Mouse (Mus musculus): Measurements from ENCODE around the gene Galnt2. TPM values are rescaled to one million over a fixed set of nuclear protein-coding genes. Genes with fewer than 3 reads are reported as not detected.

Gene Galnt2
- polyA plus RNA-seq, 1 experiment from 2014 or later = 60.5 TPM

GRCm38 (mm10) chr8:124204001-124204601 is 27.1 kb upstream of the Galnt2 start:
- no peak overlapping the region for H3K4me3 ChIP-seq (ENCODE audit: control insufficient read depth in 1 of 2, insufficient read depth in 1 of 2, low read depth in 1 of 2, low read length in 2 of 2)
- H3K9me3 ChIP-seq (ENCODE audit: control insufficient read depth, low read length) = no peaks in the 10 kb centered on the region
- H3K4me1 ChIP-seq (ENCODE audit: control insufficient read depth in 2 of 2, insufficient read depth in 2 of 2, low read length in 2 of 2) = 0 out of 4 replicates have a peak, but pooled peaks cover 0 to 2% of the 10 kb centered on the region in 2 experiments
- H3K36me3 ChIP-seq (ENCODE audit: control insufficient read depth, insufficient read depth, low read length) = no peaks in the 10 kb centered on the region
- H3K27me3 ChIP-seq (ENCODE audit: control insufficient read depth, insufficient read depth, low read length) = peaks cover 5% of the 10 kb centered on the region; the same call in 1 of the 2 replicates
- H3K27ac ChIP-seq (replicated peaks in 1 of 2; ENCODE audit: control insufficient read depth in 1 of 2, insufficient read depth in 1 of 2, low read depth in 2 of 2, low read length in 2 of 2) = no peak overlapping the region
- H3K4me2 ChIP-seq (ENCODE audit: low read length) = no peak overlapping the region
- 89% methylated on average over 13 of the region's 13 CpGs for WGBS
- no peak for ATAC-seq (ENCODE audit: insufficient number of reproducible peaks, insufficient read depth, low FRiP score, low read depth)
- H3K9ac ChIP-seq (ENCODE audit: low read length) = no peak overlapping the region

DNA sequence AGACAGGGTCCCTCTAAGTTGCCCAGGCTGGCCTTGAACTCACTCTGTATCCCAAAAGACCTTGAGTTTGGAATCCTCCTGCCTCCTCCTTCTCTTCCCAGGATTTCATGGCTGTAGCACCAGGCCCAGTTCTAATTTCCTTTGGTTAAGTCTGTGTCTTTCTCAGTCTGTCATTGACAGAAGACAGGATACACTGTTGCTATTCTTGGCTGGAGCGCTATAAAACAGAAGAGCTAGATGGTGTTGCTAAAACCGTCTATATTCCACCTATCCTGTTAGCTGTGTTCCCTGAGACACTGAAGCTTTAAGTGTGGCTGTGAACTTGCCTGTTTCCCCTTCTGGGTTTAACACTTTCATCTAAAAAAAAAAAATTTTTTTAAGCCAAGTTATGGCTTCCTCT is 19.0 kb upstream of the Galnt2 start:
- Histone ChIP-seq H3K27me3 (ENCODE audit: control insufficient read depth, insufficient read depth, low read length) (no peaks in the 10 kb centered on the region), H3K27ac (replicated peaks in 1 of 2; ENCODE audit: control insufficient read depth in 1 of 2, insufficient read depth in 1 of 2, low read depth in 2 of 2, low read length in 2 of 2) (peak overlapping the region; percentile 65 to 70)
- WGBS = 13% methylated on average over 2 of the region's 2 CpGs

DNA sequence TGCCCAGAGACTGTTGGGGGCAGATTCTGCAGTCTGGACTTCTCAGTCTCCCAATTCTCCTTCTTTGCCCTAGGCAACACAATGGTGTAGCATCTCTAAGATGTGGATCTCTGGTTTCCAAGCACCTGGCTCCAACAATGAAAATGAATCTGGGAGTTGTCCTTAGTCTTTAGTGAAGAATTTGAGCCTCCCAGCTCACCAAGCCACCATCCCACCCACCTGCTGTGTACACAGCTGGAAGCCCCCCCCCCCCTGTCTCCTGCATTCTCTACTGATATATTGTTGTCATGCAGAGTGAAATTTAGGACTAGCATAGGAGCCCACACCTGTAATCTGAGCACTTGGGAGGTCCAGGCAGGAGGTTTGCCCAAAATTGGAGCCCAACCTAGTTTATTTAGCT is 14.2 kb upstream of the Galnt2 start:
- Histone ChIP-seq H3K36me3 (ENCODE audit: control insufficient read depth, insufficient read depth, low read length) (no peaks in the 10 kb centered on the region), H3K9me3 (ENCODE audit: control insufficient read depth, low read length) (no peaks in the 10 kb centered on the region), H3K9ac (ENCODE audit: low read length) (no peak overlapping the region), H3K27ac (replicated peaks in 1 of 2; ENCODE audit: control insufficient read depth in 1 of 2, insufficient read depth in 1 of 2, low read depth in 2 of 2, low read length in 2 of 2) (no peak overlapping the region), H3K4me1 (ENCODE audit: control insufficient read depth in 2 of 2, insufficient read depth in 2 of 2, low read length in 2 of 2) (peaks cover 4 to 12% of the 10 kb centered on the region in 2 experiments; a peak in 3 of 4 replicates), H3K4me3 (ENCODE audit: control insufficient read depth in 1 of 2, insufficient read depth in 1 of 2, low read depth in 1 of 2, low read length in 2 of 2) (no peak overlapping the region), H3K4me2 (ENCODE audit: low read length) (no peak overlapping the region), H3K27me3 (ENCODE audit: control insufficient read depth, insufficient read depth, low read length) (no peaks in the 10 kb centered on the region)
- ATAC-seq (ENCODE audit: insufficient number of reproducible peaks, insufficient read depth, low FRiP score, low read depth) = no peak

More for the DNA sequence above, 19.0 kb upstream of the Galnt2 start:
- Histone ChIP-seq H3K4me3 (ENCODE audit: control insufficient read depth in 1 of 2, insufficient read depth in 1 of 2, low read depth in 1 of 2, low read length in 2 of 2) (no peak overlapping the region), H3K4me1 (ENCODE audit: control insufficient read depth in 2 of 2, insufficient read depth in 2 of 2, low read length in 2 of 2) (peaks cover 4 to 15% of the 10 kb centered on the region in 2 experiments; a peak in 3 of 4 replicates), H3K9ac (ENCODE audit: low read length) (no peak overlapping the region), H3K4me2 (ENCODE audit: low read length) (no peak overlapping the region), H3K9me3 (ENCODE audit: control insufficient read depth, low read length) (no peaks in the 10 kb centered on the region), H3K36me3 (ENCODE audit: control insufficient read depth, insufficient read depth, low read length) (no peaks in the 10 kb centered on the region)
- no peak for ATAC-seq (ENCODE audit: insufficient number of reproducible peaks, insufficient read depth, low FRiP score, low read depth)

GRCm38 (mm10) chr8:124229883-124230282 is 1.3 kb upstream of the Galnt2 start:
- no peaks in the 10 kb centered on the region for H3K27me3 ChIP-seq (ENCODE audit: control insufficient read depth, insufficient read depth, low read length)
- H3K9me3 ChIP-seq (ENCODE audit: control insufficient read depth, low read length) = no peaks in the 10 kb centered on the region
- H3K27ac ChIP-seq (replicated peaks in 1 of 2; ENCODE audit: control insufficient read depth in 1 of 2, insufficient read depth in 1 of 2, low read depth in 2 of 2, low read length in 2 of 2) = peak overlapping the region; percentile 84 to 92
- no peak overlapping the region for H3K4me3 ChIP-seq (ENCODE audit: control insufficient read depth in 1 of 2, insufficient read depth in 1 of 2, low read depth in 1 of 2, low read length in 2 of 2)
- peaks cover 17 to 29% of the 10 kb centered on the region in 2 experiments for H3K4me1 ChIP-seq (ENCODE audit: control insufficient read depth in 2 of 2, insufficient read depth in 2 of 2, low read length in 2 of 2)
- 0 out of 2 replicates have a peak overlapping the region, but pooled peaks have one; percentile 79 for H3K4me2 ChIP-seq (ENCODE audit: low read length)
- 40% methylated on average over 2 of the region's 2 CpGs for WGBS
- H3K9ac ChIP-seq (ENCODE audit: low read length) = 0 out of 2 replicates have a peak overlapping the region, but pooled peaks have one; percentile 90
- ATAC-seq (ENCODE audit: insufficient number of reproducible peaks, insufficient read depth, low FRiP score, low read depth) = no peak
- H3K36me3 ChIP-seq (ENCODE audit: control insufficient read depth, insufficient read depth, low read length) = no peaks in the 10 kb centered on the region

DNA sequence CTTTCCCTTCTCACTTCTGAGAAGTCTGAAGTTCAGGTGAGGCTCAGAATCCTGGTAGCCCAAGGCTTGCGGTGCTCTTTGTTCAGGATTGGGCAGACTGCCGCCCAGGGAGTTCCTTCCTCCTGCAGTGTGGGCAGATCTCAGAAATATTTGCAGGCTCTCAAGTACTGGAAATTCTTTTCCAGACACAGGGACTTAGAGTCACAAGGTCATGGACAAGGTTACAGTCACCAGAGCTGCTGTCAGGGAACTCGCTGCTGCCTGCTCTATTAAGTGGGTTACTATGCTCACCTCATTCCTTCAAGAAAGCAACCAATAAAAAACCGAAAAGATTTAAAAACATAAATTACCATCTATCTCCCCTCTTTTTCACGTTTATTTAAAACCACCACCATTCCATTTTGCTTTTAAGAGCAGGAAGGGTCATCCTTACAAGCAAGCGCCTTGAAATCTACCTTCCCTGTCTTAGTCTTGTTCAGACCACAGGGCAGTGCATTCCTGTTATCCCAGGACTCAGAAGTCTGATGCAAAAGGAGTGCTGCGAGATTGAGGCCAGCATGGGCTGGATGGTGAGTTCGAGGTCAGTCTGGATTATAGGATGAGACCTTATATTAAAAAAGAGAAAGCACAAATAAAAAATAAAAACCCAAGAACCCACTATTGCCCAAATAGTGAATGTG is 555 bp upstream of the Galnt2 start:
- ATAC-seq (ENCODE audit: insufficient number of reproducible peaks, insufficient read depth, low FRiP score, low read depth) = peak; percentile 20; the same call in 1 of the 2 replicates
- H3K4me1 ChIP-seq (ENCODE audit: control insufficient read depth in 2 of 2, insufficient read depth in 2 of 2, low read length in 2 of 2) = peaks cover 17 to 31% of the 10 kb centered on the region in 2 experiments
- peak overlapping the region; percentile 79 for H3K4me2 ChIP-seq (ENCODE audit: low read length)
- H3K36me3 ChIP-seq (ENCODE audit: control insufficient read depth, insufficient read depth, low read length) = no peaks in the 10 kb centered on the region
- H3K9ac ChIP-seq (ENCODE audit: low read length) = peak overlapping the region; percentile 90
- 20% methylated on average over 8 of the region's 8 CpGs for WGBS
- no peaks in the 10 kb centered on the region for H3K9me3 ChIP-seq (ENCODE audit: control insufficient read depth, low read length)
- H3K27me3 ChIP-seq (ENCODE audit: control insufficient read depth, insufficient read depth, low read length) = no peaks in the 10 kb centered on the region
- H3K27ac ChIP-seq (replicated peaks in 1 of 2; ENCODE audit: control insufficient read depth in 1 of 2, insufficient read depth in 1 of 2, low read depth in 2 of 2, low read length in 2 of 2) = peak overlapping the region; percentile 84 to 92
- H3K4me3 ChIP-seq (ENCODE audit: control insufficient read depth in 1 of 2, insufficient read depth in 1 of 2, low read depth in 1 of 2, low read length in 2 of 2) = peak overlapping the region; percentile 71 to 92

GRCm38 (mm10) chr8:124231485-124232279 is 491 bp downstream of the Galnt2 start:
- Histone ChIP-seq H3K4me1 (ENCODE audit: control insufficient read depth in 2 of 2, insufficient read depth in 2 of 2, low read length in 2 of 2) (peaks cover 17 to 35% of the 10 kb centered on the region in 2 experiments), H3K9ac (ENCODE audit: low read length) (peak overlapping the region; percentile 90), H3K27ac (replicated peaks in 1 of 2; ENCODE audit: control insufficient read depth in 1 of 2, insufficient read depth in 1 of 2, low read depth in 2 of 2, low read length in 2 of 2) (peak overlapping the region in 1 of 2 experiments; percentile 92; a peak in 2 of 4 replicates), H3K4me2 (ENCODE audit: low read length) (peak overlapping the region; percentile 79), H3K27me3 (ENCODE audit: control insufficient read depth, insufficient read depth, low read length) (no peaks in the 10 kb centered on the region), H3K36me3 (ENCODE audit: control insufficient read depth, insufficient read depth, low read length) (no peaks in the 10 kb centered on the region), H3K4me3 (ENCODE audit: control insufficient read depth in 1 of 2, insufficient read depth in 1 of 2, low read depth in 1 of 2, low read length in 2 of 2) (peak overlapping the region; percentile 71 to 92), H3K9me3 (ENCODE audit: control insufficient read depth, low read length) (no peaks in the 10 kb centered on the region)
- under 1% methylated on average over 65 of the region's 83 CpGs for WGBS
- ATAC-seq (ENCODE audit: insufficient number of reproducible peaks, insufficient read depth, low FRiP score, low read depth) = peak; percentile 71

- no peak overlapping the region for H3K27ac ChIP-seq (replicated peaks in 1 of 2; ENCODE audit: control insufficient read depth in 1 of 2, insufficient read depth in 1 of 2, low read depth in 2 of 2, low read length in 2 of 2)
- H3K36me3 ChIP-seq (ENCODE audit: control insufficient read depth, insufficient read depth, low read length) = no peaks in the 10 kb centered on the region
- ATAC-seq (ENCODE audit: insufficient number of reproducible peaks, insufficient read depth, low FRiP score, low read depth) = no peak
- H3K9me3 ChIP-seq (ENCODE audit: control insufficient read depth, low read length) = no peaks in the 10 kb centered on the region
- 6% methylated on average over 18 of the region's 18 CpGs for WGBS
- H3K4me3 ChIP-seq (ENCODE audit: control insufficient read depth in 1 of 2, insufficient read depth in 1 of 2, low read depth in 1 of 2, low read length in 2 of 2) = peak overlapping the region; percentile 71 to 92
- H3K4me1 ChIP-seq (ENCODE audit: control insufficient read depth in 2 of 2, insufficient read depth in 2 of 2, low read length in 2 of 2) = peaks cover 17 to 35% of the 10 kb centered on the region in 2 experiments
- peak overlapping the region; percentile 79 for H3K4me2 ChIP-seq (ENCODE audit: low read length)
- no peaks in the 10 kb centered on the region for H3K27me3 ChIP-seq (ENCODE audit: control insufficient read depth, insufficient read depth, low read length)
- H3K9ac ChIP-seq (ENCODE audit: low read length) = peak overlapping the region; percentile 90
These were observed 1.0 kb downstream of the Galnt2 start for GRCm38 (mm10) chr8:124232280-124232600.

Data from heart, embryonic 14.5 days (tissue).